Mouse (Mus musculus): ENCODE results near the gene Mettl7b. TPM values are rescaled to one million over a fixed set of nuclear protein-coding genes. Genes with fewer than 3 reads are reported as not detected.
"Not testable (repeated sequence)": the region's sequence is repeated elsewhere in the genome, so short reads cannot be mapped to it uniquely, and the experiment has no call there.

Gene Mettl7b
- not detected in 2 replicates for polyA plus RNA-seq (2012)

GRCm38 (mm10) chr10:128960590-128961584 is at the start of gene Mettl7b:
Gene Mettl7b, minus strand, starts transcription at chr10:128960988.
- H3K4me3 ChIP-seq (replicated peaks): no peak within 1 kb of the TSS

GRCm38 (mm10) chr10:129010288-129010841 is 49.6 kb upstream of the Mettl7b start, which contains the start of gene Olfr763:
Gene Olfr763, plus strand, starts transcription at chr10:129010791.
- Histone ChIP-seq H3K4me3 (replicated peaks) (no peak within 1 kb of the TSS), H3K9me3 (ENCODE audit: control insufficient read depth, low read length) (peaks cover 13% of the 10 kb centered on the region), H3K4me1 (ENCODE audit: control insufficient read depth) (no peaks in the 10 kb centered on the region), H3K27me3 (ENCODE audit: control insufficient read depth) (no peaks in the 10 kb centered on the region), H3K36me3 (ENCODE audit: control insufficient read depth) (no peaks in the 10 kb centered on the region)
- TF ChIP-seq GATA1 (IDR thresholded peaks at IDR 0.05; ENCODE audit: low read length): no peak
- no peak for TF ChIP-seq TAL1 (IDR thresholded peaks at IDR 0.05; ENCODE audit: low read length)

More at GRCm38 (mm10) chr10:128960590-128961584, at the start of gene Mettl7b:
- Histone ChIP-seq H3K27me3 (ENCODE audit: control insufficient read depth) (peaks cover 23% of the 10 kb centered on the region), H3K36me3 (ENCODE audit: control insufficient read depth) (no peaks in the 10 kb centered on the region), H3K9me3 (ENCODE audit: control insufficient read depth, low read length) (no peaks in the 10 kb centered on the region), H3K4me1 (ENCODE audit: control insufficient read depth) (no peaks in the 10 kb centered on the region)
- TF ChIP-seq GATA1 (IDR thresholded peaks at IDR 0.05; ENCODE audit: low read length) (no peak), TAL1 (IDR thresholded peaks at IDR 0.05; ENCODE audit: low read length) (no peak)

DNA sequence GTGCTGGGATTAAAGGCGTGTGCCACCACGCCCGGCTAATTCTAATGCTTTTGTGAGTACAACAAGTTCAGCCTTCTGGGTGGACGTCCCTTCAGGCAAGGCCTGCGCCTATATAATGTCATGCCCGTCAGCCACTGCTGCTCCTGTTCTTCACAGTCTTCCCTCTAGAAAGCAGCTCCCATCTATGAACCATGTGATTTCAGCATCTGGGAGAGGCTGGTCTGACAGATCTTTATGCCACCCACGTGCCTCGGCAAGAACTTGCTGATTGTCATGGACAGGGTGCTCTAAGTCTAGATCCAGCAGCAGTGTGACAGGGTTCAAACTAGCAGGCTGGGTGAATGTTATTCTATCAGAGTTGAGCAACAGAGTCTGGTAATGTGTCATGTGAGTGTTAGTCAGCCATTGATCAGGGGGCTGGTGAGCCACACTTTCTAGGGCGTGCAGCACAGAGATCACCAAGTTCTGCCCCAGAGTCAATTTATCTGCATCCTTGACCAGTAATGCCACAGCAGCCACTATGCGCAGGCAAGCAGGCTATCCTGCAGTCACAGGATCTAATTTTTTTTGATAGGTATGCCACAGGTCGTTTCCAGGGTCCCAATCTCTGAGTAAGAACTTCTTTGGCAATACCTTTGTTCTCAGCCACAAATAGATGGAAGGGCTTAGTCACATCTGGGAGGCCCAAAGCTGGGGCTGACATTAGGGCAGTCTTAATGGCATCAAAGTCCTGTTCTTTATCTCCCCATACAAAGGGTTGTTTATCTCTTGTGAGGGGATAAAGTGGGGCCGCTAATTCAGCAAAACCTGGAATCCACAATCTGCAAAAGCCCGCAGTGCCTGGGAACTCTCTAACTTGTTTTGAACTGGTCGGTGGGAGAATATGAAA is 43.5 kb upstream of the Mettl7b start:
- Histone ChIP-seq H3K4me3 (replicated peaks) (no peak overlapping the region), H3K36me3 (ENCODE audit: control insufficient read depth) (no peaks in the 10 kb centered on the region), H3K4me1 (ENCODE audit: control insufficient read depth) (no peaks in the 10 kb centered on the region), H3K27me3 (ENCODE audit: control insufficient read depth) (no peaks in the 10 kb centered on the region), H3K9me3 (ENCODE audit: control insufficient read depth, low read length) (peaks cover 18% of the 10 kb centered on the region)
- TF ChIP-seq GATA1 (IDR thresholded peaks at IDR 0.05; ENCODE audit: low read length): no peak
- no peak for TF ChIP-seq TAL1 (IDR thresholded peaks at IDR 0.05; ENCODE audit: low read length)

- Histone ChIP-seq H3K9me3 (ENCODE audit: control insufficient read depth, low read length) (peaks cover 7% of the 10 kb centered on the region; the same call in 1 of the 2 replicates), H3K27me3 (ENCODE audit: control insufficient read depth) (no peaks in the 10 kb centered on the region), H3K4me1 (ENCODE audit: control insufficient read depth) (no peaks in the 10 kb centered on the region), H3K36me3 (ENCODE audit: control insufficient read depth) (no peaks in the 10 kb centered on the region), H3K4me3 (replicated peaks) (no peak overlapping the region)
- no peak for TF ChIP-seq TAL1 (IDR thresholded peaks at IDR 0.05; ENCODE audit: low read length)
- TF ChIP-seq GATA1 (IDR thresholded peaks at IDR 0.05; ENCODE audit: low read length): no peak
Observed at GRCm38 (mm10) chr10:128996523-128997040, 35.8 kb upstream of the Mettl7b start.

DNA sequence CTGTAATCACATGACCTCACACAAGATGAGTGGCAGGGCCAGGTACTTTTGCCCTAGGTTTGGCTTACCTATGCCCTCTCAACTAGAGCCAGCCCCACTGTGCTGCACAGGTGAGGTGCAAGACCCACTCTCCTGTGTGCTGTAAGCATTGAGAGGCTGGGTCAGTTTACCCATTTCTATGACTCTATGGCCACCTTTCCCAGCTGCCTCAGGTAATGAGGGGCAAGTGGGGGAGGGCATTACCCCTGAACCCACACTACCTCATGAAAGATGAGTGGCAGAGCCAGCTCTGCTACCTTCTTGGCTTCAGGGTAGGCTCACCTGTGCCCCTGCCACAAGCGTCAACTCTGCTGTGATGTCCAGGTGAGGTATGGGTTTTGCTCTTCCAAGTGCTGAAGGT is 35.0 kb upstream of the Mettl7b start:
- Histone ChIP-seq H3K36me3 (ENCODE audit: control insufficient read depth) (no peaks in the 10 kb centered on the region), H3K4me3 (replicated peaks) (no peak overlapping the region), H3K9me3 (ENCODE audit: control insufficient read depth, low read length) (peaks cover 7% of the 10 kb centered on the region; the same call in 1 of the 2 replicates), H3K4me1 (ENCODE audit: control insufficient read depth) (no peaks in the 10 kb centered on the region), H3K27me3 (ENCODE audit: control insufficient read depth) (no peaks in the 10 kb centered on the region)
- TF ChIP-seq GATA1 (IDR thresholded peaks at IDR 0.05; ENCODE audit: low read length) (no peak), TAL1 (IDR thresholded peaks at IDR 0.05; ENCODE audit: low read length) (no peak)

DNA sequence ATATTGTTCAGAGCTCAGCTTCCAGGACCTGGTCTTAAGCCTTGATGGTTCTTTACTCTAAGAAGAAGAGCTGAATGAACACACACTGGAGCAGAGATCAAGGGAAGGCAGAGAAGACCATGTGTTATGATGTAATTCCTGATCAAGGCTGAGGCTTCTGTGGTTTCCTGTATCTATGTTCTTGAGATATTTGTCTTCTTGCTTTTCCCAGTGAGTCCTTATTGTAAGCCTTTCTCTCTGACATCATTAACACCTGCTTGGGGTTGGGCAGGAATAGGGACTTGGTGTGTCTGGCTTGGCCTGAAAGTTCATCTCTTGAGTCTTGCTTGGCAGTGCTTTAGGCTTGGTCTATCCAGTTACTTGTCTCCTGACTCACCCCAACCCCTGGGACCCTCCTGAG is 30.2 kb upstream of the Mettl7b start:
- Histone ChIP-seq H3K27me3 (ENCODE audit: control insufficient read depth) (no peaks in the 10 kb centered on the region), H3K36me3 (ENCODE audit: control insufficient read depth) (no peaks in the 10 kb centered on the region), H3K4me1 (ENCODE audit: control insufficient read depth) (no peaks in the 10 kb centered on the region), H3K4me3 (replicated peaks) (no peak overlapping the region), H3K9me3 (ENCODE audit: control insufficient read depth, low read length) (peaks cover 3% of the 10 kb centered on the region; the same call in 1 of the 2 replicates)
- TF ChIP-seq GATA1 (IDR thresholded peaks at IDR 0.05; ENCODE audit: low read length): no peak
- TF ChIP-seq TAL1 (IDR thresholded peaks at IDR 0.05; ENCODE audit: low read length): no peak

DNA sequence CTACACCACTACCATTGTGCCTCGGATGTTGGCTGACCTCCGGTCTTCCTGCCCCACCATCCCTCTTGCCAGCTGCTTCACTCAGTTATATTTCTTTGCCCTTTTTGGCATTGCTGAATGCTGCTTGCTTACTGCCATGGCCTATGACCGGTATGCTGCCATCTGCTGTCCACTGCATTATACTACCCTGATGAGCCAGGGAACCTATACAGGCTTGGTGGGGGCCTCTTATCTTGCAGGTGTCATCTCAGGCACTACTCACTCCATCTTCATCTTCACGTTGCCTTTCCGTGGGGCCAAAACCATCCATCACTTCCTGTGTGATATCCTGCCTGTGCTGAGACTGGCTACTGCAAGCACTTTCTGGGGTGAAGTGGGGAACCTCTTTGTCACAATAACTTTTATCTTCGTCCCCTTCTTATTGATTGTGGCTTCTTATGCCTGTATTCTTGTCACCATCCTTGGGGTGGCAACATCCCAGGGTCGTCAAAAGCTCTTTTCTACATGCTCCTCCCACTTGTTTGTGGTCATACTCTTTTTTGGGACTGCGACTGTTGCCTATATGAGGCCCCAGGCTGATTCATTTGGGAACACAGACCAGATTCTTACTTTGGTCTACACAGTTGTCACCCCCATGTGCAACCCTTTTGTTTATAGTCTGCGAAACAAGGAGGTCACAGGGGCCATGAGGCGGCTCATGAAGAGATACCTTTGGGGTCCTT is 29.5 kb upstream of the Mettl7b start:
- not testable (repeated sequence) for H3K4me1 ChIP-seq (ENCODE audit: control insufficient read depth); H3K9me3 ChIP-seq (ENCODE audit: control insufficient read depth, low read length); H3K27me3 ChIP-seq (ENCODE audit: control insufficient read depth); H3K36me3 ChIP-seq (ENCODE audit: control insufficient read depth); H3K4me3 ChIP-seq (replicated peaks)

GRCm38 (mm10) chr10:128989131-128989530 is 28.3 kb upstream of the Mettl7b start, which contains the start of gene Olfr9:
Gene Olfr9, plus strand, starts transcription at chr10:128989431.
- not testable (repeated sequence) for H3K9me3 ChIP-seq (ENCODE audit: control insufficient read depth, low read length); H3K4me1 ChIP-seq (ENCODE audit: control insufficient read depth); H3K36me3 ChIP-seq (ENCODE audit: control insufficient read depth); H3K4me3 ChIP-seq (replicated peaks); H3K27me3 ChIP-seq (ENCODE audit: control insufficient read depth)
